Mouse (Mus musculus) stomach, embryonic 14.5 days (tissue): Measurements from ENCODE around the gene Tmtc1. TPM values are rescaled to one million over a fixed set of nuclear protein-coding genes. Genes with fewer than 3 reads are reported as not detected.
A peak's percentile ranks its signal among the peaks of the same experiment; 100 is the strongest.

Experiments used
- ATAC-seq: fragments of 200-750 bp; cut with Nextera tagmentation; 2 replicates; pipeline ENCODE4 v1.8.0; 2017; ENCODE audit warnings: low read depth, moderate TSS enrichment; ENCODE audit not compliant: insufficient number of reproducible peaks, insufficient read depth, low FRiP score
- H3K27ac ChIP-seq: fragments of 300-500 bp; sonication (generic); 2 replicates; pipeline ENCODE4 v1.5.1; 2014; ENCODE audit warnings: mild to moderate bottlenecking, low read length, moderate library complexity, mixed read lengths
- H3K27me3 ChIP-seq: fragments of 300-500 bp; sonication (generic); 2 replicates; pipeline ENCODE4 v1.6.1; 2014; ENCODE audit warnings: low read length, control low read depth, mixed read lengths; ENCODE audit not compliant: control insufficient read depth, insufficient read depth
- H3K36me3 ChIP-seq: fragments of 300-500 bp; sonication (generic); 2 replicates; pipeline ENCODE4 v1.6.1; 2014; ENCODE audit warnings: mild to moderate bottlenecking, control low read depth, low read length, moderate library complexity, mixed read lengths; ENCODE audit not compliant: control insufficient read depth, insufficient read depth
- H3K4me1 ChIP-seq: fragments of 300-500 bp; sonication (generic); 2 replicates; pipeline ENCODE4 v1.6.1; 2014; ENCODE audit warnings: low read length, control low read depth, mixed read lengths; ENCODE audit not compliant: control insufficient read depth, insufficient read depth
- H3K4me2 ChIP-seq: fragments of 300-500 bp; sonication (generic); replicated peaks from 2 replicates; pipeline ENCODE4 v1.6.1; 2014; ENCODE audit warnings: low read depth, low read length, control low read depth
- H3K4me3 ChIP-seq: fragments of 300-500 bp; sonication (generic); 2 replicates; pipeline ENCODE4 v1.5.1; 2014; ENCODE audit warnings: low read depth, low read length, control low read depth
- H3K9ac ChIP-seq: fragments of 300-500 bp; sonication (generic); replicated peaks from 2 replicates; pipeline ENCODE4 v1.6.1; 2014; ENCODE audit warnings: low read depth, mild to moderate bottlenecking, control low read depth, low read length, moderate library complexity, mixed read lengths
- H3K9me3 ChIP-seq: fragments of 300-500 bp; sonication (generic); 2 replicates; pipeline ENCODE4 v1.6.1; 2016; ENCODE audit warnings: low read depth, low read length, control low read depth; ENCODE audit not compliant: control insufficient read depth
- WGBS: fragments of 180-500 bp; shearing (Covaris S2); extraction: QIAGEN DNeasy Blood & Tissue Kit; methylation state at CpG from one replicate; pipeline ENCODE4 v1.1.7; 2014; 5-methylcytosine and 5-hydroxymethylcytosine counted together
- polyA plus RNA-seq: library from polyadenylated mRNA; unstranded; fragments of >200 nt; fragmentation: Nextera tagmentation; extraction: Ambion mirVana; gene quantifications from 2 replicates; pipeline ENCODE4 v1.2.1, GENCODE M21; 2014

The Tmtc1 gene
- polyA plus RNA-seq, 1 experiment from 2014 or later: 2.8 TPM

DNA sequence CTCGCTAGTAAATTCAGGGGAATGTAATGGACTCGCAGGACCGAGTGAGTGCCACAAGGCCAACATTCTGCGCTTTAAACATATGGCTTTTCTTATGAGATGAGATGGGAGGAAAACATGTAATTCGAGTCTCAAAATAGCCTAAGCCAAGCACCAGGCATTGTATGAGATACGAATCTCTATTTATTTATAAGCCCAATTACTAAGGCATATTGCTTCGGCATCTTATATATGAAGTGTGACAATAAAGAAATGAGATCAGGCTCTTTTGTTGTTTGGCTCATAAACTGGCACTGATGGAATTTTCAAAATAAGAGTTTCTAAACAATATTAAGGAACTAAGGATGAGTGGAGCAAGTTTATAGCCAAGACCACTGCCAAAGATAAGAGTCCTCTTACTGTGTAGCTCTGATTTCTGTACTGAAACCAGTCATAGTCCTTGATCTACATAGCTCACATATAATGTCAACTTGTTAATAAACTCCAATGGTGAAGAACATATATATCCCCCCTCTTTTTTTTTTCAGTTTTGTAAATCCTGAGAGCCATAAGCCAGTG, 84.8 kb downstream of the Tmtc1 start:
- WGBS: 83% methylated on average over 7 of the region's 7 CpGs
- H3K4me1 ChIP-seq: 0 out of 2 replicates have a peak, but pooled peaks cover 8% of the 10 kb centered on the region
- ATAC-seq: no peak

DNA sequence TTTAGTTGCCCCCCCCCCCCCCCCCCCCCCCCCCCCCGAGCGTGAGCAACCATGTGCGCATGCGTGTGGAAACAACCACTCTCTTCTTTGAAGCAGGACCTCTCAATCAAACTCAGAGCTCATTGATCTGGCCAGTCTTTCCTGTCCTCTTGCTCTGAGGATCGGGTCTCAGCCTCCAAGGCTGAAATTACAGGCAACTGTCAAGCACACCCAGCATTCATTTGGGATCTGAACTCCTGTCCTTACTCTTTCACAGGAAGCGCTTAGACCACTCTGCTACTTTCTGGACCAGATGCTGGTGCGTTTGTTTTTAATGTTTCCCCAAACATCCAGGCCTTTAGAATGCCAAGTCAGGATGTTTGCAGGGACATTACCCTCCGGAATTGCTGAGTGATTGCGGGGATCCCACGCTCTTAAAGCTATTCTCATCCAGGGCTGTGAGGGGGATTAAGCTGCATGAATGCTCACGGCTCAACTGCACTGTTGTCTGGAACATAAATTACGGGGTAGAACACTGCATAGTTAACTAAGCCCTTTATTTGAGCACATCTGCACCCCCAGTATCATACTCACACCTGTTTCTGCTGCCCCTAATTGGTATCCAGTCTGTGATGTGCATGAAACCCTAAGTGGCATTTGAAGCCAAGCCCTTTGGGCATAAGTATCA, 85.5 kb downstream of the Tmtc1 start:
- H3K36me3 ChIP-seq: no peaks in the 10 kb centered on the region; the same call in 1 of the 2 replicates
- no peaks in the 10 kb centered on the region for H3K27me3 ChIP-seq
- H3K27ac ChIP-seq: no peak overlapping the region
- H3K9ac ChIP-seq: no peak overlapping the region
- no peaks in the 10 kb centered on the region; the same call in 1 of the 2 replicates for H3K9me3 ChIP-seq
- no peak overlapping the region for H3K4me3 ChIP-seq
- H3K4me2 ChIP-seq: no peak overlapping the region
- ATAC-seq: no peak
- WGBS: 69% methylated on average over 8 of the region's 12 CpGs
- 0 out of 2 replicates have a peak, but pooled peaks cover 8% of the 10 kb centered on the region for H3K4me1 ChIP-seq

More for the DNA sequence above, 84.8 kb downstream of the Tmtc1 start:
- Histone ChIP-seq H3K36me3 (no peaks in the 10 kb centered on the region; the same call in 1 of the 2 replicates), H3K4me3 (no peak overlapping the region), H3K27me3 (no peaks in the 10 kb centered on the region), H3K27ac (no peak overlapping the region), H3K4me2 (no peak overlapping the region), H3K9me3 (no peaks in the 10 kb centered on the region; the same call in 1 of the 2 replicates), H3K9ac (no peak overlapping the region)

DNA sequence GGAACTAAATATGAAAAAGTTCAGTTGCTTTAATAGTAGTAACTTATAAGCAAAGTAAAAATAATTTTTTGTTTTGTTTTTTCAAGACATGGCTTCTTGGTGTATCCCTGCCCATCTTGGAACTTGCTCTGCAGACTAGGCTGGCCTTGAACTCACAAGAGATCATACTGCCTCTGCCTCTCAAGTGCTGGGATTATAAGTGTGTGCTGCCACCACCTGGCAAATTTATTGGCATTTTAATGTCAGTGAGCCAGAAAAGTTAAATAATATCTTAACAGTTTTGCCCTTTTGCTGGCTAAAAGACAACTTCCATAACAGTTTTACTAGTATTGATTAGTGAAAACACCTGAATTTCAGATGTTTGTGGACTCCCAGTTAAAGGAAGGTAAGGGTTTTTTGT, 88.0 kb downstream of the Tmtc1 start:
- no peak overlapping the region for H3K27ac ChIP-seq
- no peak overlapping the region for H3K9ac ChIP-seq
- H3K36me3 ChIP-seq: no peaks in the 10 kb centered on the region; the same call in 1 of the 2 replicates
- no peak overlapping the region for H3K4me2 ChIP-seq
- ATAC-seq: no peak
- H3K9me3 ChIP-seq: no peaks in the 10 kb centered on the region; the same call in 1 of the 2 replicates
- no peaks in the 10 kb centered on the region for H3K27me3 ChIP-seq
- H3K4me3 ChIP-seq: no peak overlapping the region
- H3K4me1 ChIP-seq: no peaks in the 10 kb centered on the region

DNA sequence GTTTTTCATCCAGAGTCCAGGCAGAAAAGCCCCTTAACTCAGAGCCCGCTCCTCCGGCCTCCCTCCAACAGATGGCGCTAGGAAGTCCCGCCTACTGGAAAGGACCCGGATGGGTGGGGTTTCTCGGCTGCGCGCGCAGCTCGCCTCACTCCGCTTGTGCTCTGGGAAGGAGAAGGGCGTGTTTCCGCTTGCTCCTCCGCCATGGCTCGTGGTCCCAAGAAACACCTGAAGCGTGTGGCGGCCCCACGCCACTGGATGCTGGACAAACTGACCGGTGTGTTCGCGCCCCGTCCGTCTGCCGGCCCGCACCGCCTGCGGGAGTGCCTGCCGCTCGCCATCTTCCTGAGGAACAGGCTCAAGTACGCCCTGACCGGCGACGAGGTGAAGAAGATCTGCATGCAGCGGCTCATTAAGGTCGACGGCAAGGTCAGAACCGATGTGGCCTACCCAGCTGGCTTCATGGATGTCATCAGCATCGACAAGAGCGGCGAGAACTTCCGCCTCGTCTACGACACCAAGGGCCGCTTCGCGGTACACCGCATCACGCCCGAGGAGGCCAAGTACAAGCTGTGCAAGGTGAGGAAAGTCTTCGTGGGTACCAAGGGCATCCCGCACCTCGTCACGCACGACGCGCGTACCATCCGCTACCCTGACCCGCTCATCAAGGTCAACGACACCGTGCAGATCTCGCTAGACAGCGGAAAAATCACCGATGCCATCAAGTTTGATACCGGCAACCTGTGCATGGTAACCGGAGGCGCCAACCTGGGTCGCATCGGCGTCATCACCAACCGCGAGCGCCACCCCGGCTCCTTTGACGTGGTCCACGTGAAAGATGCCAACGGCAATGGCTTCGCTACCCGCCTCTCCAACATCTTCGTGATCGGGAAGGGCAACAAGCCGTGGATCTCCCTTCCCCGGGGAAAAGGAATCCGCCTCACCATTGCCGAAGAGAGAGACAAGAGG, 89.4 kb downstream of the Tmtc1 start:
- 38% methylated on average over 85 of the region's 85 CpGs for WGBS
- H3K4me3 ChIP-seq: peak overlapping the region; percentile 40
- H3K4me1 ChIP-seq: no peaks in the 10 kb centered on the region
- H3K4me2 ChIP-seq: peak overlapping the region; percentile 52
- H3K9me3 ChIP-seq: no peaks in the 10 kb centered on the region; the same call in 1 of the 2 replicates
- ATAC-seq: peak; percentile 76; the same call in 1 of the 2 replicates
- no peaks in the 10 kb centered on the region for H3K27me3 ChIP-seq
- H3K36me3 ChIP-seq: no peaks in the 10 kb centered on the region; the same call in 1 of the 2 replicates
- H3K27ac ChIP-seq: no peak overlapping the region
- H3K9ac ChIP-seq: no peak overlapping the region; the same call in 1 of the 2 replicates

DNA sequence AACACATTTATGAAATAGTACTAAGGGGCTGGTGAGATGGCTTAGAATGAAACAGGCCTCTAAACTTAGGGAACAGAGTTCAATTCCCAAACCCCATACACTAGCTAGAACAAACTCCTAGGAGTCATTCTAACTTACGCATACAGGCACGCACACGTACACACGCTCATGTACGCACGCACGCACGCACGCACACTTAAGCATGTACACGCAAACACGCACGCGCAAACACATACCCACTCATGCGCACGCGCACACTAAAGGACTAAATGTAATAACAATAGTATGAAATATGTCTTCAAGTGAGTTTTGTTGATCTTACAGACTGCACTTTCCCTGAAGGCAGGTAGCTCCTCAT, 90.1 kb downstream of the Tmtc1 start:
- no peaks in the 10 kb centered on the region for H3K4me1 ChIP-seq
- ATAC-seq: peak; percentile 20; the same call in 1 of the 2 replicates
- H3K27ac ChIP-seq: no peak overlapping the region
- H3K9me3 ChIP-seq: no peaks in the 10 kb centered on the region; the same call in 1 of the 2 replicates
- H3K4me3 ChIP-seq: peak overlapping the region; percentile 40; the same call in 1 of the 2 replicates
- no peaks in the 10 kb centered on the region; the same call in 1 of the 2 replicates for H3K36me3 ChIP-seq
- H3K27me3 ChIP-seq: no peaks in the 10 kb centered on the region
- peak overlapping the region; percentile 52; the same call in 1 of the 2 replicates for H3K4me2 ChIP-seq
- WGBS: 82% methylated on average over 16 of the region's 16 CpGs
- H3K9ac ChIP-seq: no peak overlapping the region

DNA sequence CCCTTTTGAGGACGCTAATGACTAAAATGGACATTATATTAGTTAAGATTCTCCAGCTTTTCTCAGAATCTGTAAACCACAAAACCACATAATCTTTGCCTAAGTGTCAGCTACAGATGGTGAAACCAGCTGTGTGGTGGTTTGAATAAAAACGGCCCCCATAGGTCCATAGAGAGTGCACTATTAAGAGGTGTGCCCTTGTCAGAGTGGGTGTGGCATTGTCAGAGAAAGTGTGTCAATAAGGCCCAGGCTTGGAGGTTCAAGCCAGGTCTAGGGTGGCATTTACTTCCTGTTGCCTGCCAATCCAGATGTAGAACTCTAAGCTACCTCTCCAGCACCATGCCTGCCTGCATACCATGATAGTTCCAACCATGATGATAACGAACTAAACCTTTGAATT, 99.2 kb downstream of the Tmtc1 start:
- Histone ChIP-seq H3K4me1 (no peaks in the 10 kb centered on the region), H3K4me3 (no peak overlapping the region), H3K9ac (no peak overlapping the region), H3K27ac (no peak overlapping the region), H3K9me3 (no peaks in the 10 kb centered on the region), H3K4me2 (no peak overlapping the region), H3K36me3 (no peaks in the 10 kb centered on the region), H3K27me3 (no peaks in the 10 kb centered on the region)
- ATAC-seq: no peak
- WGBS: 83% methylated on average over 3 of the region's 3 CpGs

DNA sequence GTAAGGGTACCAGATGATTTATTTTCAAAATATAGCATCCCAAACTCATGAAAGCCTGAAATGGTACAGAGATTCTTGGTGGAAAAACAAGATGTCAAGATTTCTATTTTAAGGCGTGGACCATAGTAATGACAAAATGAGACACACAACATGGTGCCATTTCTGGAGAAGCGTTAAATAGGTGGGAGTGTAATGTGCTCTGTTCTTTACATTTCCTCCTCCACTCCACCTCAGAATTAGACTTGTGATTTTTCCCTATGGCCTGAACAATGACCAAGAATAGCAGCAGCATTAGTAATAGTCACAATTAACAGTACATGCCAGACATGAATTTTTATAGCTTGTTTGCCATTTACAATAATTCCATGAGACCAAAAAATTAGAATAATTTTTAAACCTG, 102.0 kb downstream of the Tmtc1 start:
- WGBS: 85% methylated on average over 2 of the region's 2 CpGs
- no peak for ATAC-seq
- no peaks in the 10 kb centered on the region for H3K27me3 ChIP-seq

DNA sequence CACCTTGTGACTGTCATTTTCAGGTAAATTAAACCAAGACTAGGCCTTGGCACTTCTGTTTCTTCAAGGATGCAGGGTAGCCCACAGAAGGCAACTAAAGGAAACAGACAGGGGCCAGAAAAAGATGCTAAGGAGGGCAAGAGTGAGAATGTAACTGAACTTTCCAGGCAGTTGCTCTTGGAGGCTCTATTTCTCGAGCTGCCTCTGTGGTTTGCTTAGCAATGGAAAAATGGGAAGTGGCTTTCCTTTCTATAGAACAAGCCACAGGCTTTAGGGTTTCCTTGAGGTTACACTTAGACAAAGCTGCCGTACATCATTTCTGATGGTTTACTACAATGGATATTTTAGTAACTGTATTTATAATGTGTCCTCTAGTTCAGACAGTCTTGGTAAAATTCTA, 102.4 kb downstream of the Tmtc1 start:
- H3K4me1 ChIP-seq: no peaks in the 10 kb centered on the region
- 77% methylated on average over 2 of the region's 2 CpGs for WGBS

More for the DNA sequence above, 102.0 kb downstream of the Tmtc1 start:
- H3K9me3 ChIP-seq: no peaks in the 10 kb centered on the region
- no peak overlapping the region for H3K4me2 ChIP-seq
- H3K4me1 ChIP-seq: no peaks in the 10 kb centered on the region
- H3K4me3 ChIP-seq: no peak overlapping the region
- H3K36me3 ChIP-seq: no peaks in the 10 kb centered on the region
- no peak overlapping the region for H3K9ac ChIP-seq
- H3K27ac ChIP-seq: no peak overlapping the region

More for the DNA sequence above, 102.4 kb downstream of the Tmtc1 start:
- Histone ChIP-seq H3K27ac (no peak overlapping the region), H3K4me3 (no peak overlapping the region), H3K9ac (no peak overlapping the region), H3K36me3 (no peaks in the 10 kb centered on the region), H3K4me2 (no peak overlapping the region), H3K27me3 (no peaks in the 10 kb centered on the region), H3K9me3 (no peaks in the 10 kb centered on the region)
- no peak for ATAC-seq
